Mouse (Mus musculus) limb, embryonic 14.5 days (tissue): ENCODE results near the gene Tmem106c. TPM values are rescaled to one million over a fixed set of nuclear protein-coding genes. Genes with fewer than 3 reads are reported as not detected.

ENCODE experiments used
- ATAC-seq: fragments of 200-750 bp; cut with Nextera tagmentation; 2 replicates; pipeline ENCODE4 v1.8.0; 2017; ENCODE audit warnings: low read depth, moderate number of reproducible peaks, moderate TSS enrichment; ENCODE audit not compliant: low FRiP score
- DNase-seq: peaks from one replicate; pipeline ENCODE4 v3.0.0-alpha.2; 2015; ENCODE audit warnings: low spot score
- H3K27ac ChIP-seq: fragments of 300-500 bp; sonication (generic); replicated peaks from 2 replicates; pipeline ENCODE4 v1.5.1; 2014; ENCODE audit warnings: low read depth, mild to moderate bottlenecking, low read length, moderate library complexity, mixed read lengths
- H3K27me3 ChIP-seq: fragments of 300-500 bp; sonication (generic); 2 replicates; pipeline ENCODE4 v1.6.1; 2014; ENCODE audit warnings: low read length, mixed read lengths; ENCODE audit not compliant: control insufficient read depth, insufficient read depth
- H3K36me3 ChIP-seq: fragments of 300-500 bp; sonication (generic); 2 replicates; pipeline ENCODE4 v1.6.1; 2014; ENCODE audit warnings: mild to moderate bottlenecking, low read length, moderate library complexity, mixed read lengths; ENCODE audit not compliant: control insufficient read depth, insufficient read depth
- H3K4me1 ChIP-seq: fragments of 300-500 bp; sonication (generic); 2 replicates; pipeline ENCODE4 v1.6.1; 2014; ENCODE audit warnings: antibody characterized with exemption, low read length, mixed read lengths; ENCODE audit not compliant: control insufficient read depth, insufficient read depth
- H3K4me2 ChIP-seq: fragments of 300-500 bp; sonication (generic); replicated peaks from 2 replicates; pipeline ENCODE4 v1.6.1; 2014; ENCODE audit warnings: low read depth, mild to moderate bottlenecking, low read length, moderate library complexity; ENCODE audit not compliant: severe bottlenecking
- H3K4me3 ChIP-seq: fragments of 300-500 bp; sonication (generic); replicated peaks from 2 replicates; pipeline ENCODE4 v1.5.1; 2014; ENCODE audit warnings: low read length
- H3K9ac ChIP-seq: fragments of 300-500 bp; sonication (generic); 2 replicates; pipeline ENCODE4 v1.6.1; 2014; ENCODE audit warnings: mild to moderate bottlenecking, low read depth, low read length, moderate library complexity; ENCODE audit not compliant: severe bottlenecking
- H3K9me3 ChIP-seq: fragments of 300-500 bp; sonication (generic); 2 replicates; pipeline ENCODE4 v1.6.1; 2016; ENCODE audit warnings: low read length; ENCODE audit not compliant: control insufficient read depth
- POLR2A ChIP-seq: fragments of 200-500 bp; IDR thresholded peaks from 2 replicates; pipeline ENCODE4 v1.8.0; 2012; ENCODE audit warnings: inconsistent platforms, mild to moderate bottlenecking, moderate library complexity, borderline replicate concordance; ENCODE audit not compliant: insufficient read depth, insufficient read length; ENCODE audit errors: extremely low read depth
- WGBS: fragments of 180-500 bp; shearing (Covaris S2); extraction: QIAGEN DNeasy Blood & Tissue Kit; methylation state at CpG from one replicate; pipeline ENCODE4 v1.1.7; 2014; 5-methylcytosine and 5-hydroxymethylcytosine counted together
- polyA plus RNA-seq, 2 experiments: library from polyadenylated mRNA; depleted of rRNA in 1 of 2; stranded (reverse) in 1 of 2; unstranded in 1 of 2; fragments of >200 nt; fragmentation: Nextera tagmentation in 1 of 2; extraction: Ambion mirVana in 1 of 2; gene quantifications; 2 replicates each; pipeline versions ENCODE4 v1.2.1 to v1.2.3; 2012 to 2014

Gene Tmem106c
- polyA plus RNA-seq, 2 experiments, result 49.8 to 49.9 TPM

- no peak for DNase-seq
- no peaks in the 10 kb centered on the region for H3K4me1 ChIP-seq
- H3K27me3 ChIP-seq, result no peaks in the 10 kb centered on the region
- H3K36me3 ChIP-seq, result no peaks in the 10 kb centered on the region
- WGBS, result 63% methylated on average over 6 of the region's 6 CpGs
- no peak overlapping the region for H3K27ac ChIP-seq
- no peak overlapping the region for H3K4me3 ChIP-seq
- TF ChIP-seq POLR2A, result no peak
- ATAC-seq, result no peak
- no peaks in the 10 kb centered on the region for H3K9me3 ChIP-seq
- no peak overlapping the region for H3K9ac ChIP-seq
- H3K4me2 ChIP-seq, result no peak overlapping the region
Observed at GRCm38 (mm10) chr15:97938580-97938979, 25.4 kb upstream of the Tmem106c start.

DNA sequence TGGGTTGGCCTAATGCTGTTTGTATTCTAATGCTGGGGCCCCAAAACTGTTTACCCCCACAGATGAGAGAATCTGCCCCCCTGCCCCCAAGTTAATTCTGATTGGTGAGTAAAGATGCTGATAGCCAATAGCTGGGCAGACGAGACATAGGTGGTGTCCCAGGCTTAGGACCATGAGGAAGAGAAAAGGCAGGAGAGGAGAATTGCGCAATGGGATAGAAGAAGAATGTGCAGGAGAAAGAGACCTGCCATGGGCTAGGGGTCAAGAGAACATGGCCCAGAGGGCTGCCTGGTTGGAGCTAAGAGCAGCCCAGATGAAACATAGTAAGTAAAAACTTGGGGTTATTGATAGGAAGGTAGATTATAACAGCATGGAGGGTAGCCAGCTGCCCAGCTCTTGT, 23.9 kb upstream of the Tmem106c start:
- ATAC-seq (no peak), DNase-seq (no peak)
- H3K4me3 ChIP-seq, result no peak overlapping the region
- no peaks in the 10 kb centered on the region for H3K36me3 ChIP-seq
- no peaks in the 10 kb centered on the region for H3K4me1 ChIP-seq
- H3K27ac ChIP-seq, result no peak overlapping the region
- no peak for TF ChIP-seq POLR2A
- H3K4me2 ChIP-seq, result no peak overlapping the region
- 87% methylated on average over 2 of the region's 2 CpGs for WGBS
- no peaks in the 10 kb centered on the region for H3K27me3 ChIP-seq
- no peaks in the 10 kb centered on the region for H3K9me3 ChIP-seq
- no peak overlapping the region for H3K9ac ChIP-seq

GRCm38 (mm10) chr15:97941306-97941705, 22.7 kb upstream of the Tmem106c start:
- DNase-seq, result no peak
- Histone ChIP-seq H3K9ac (no peak overlapping the region), H3K4me2 (no peak overlapping the region), H3K9me3 (no peaks in the 10 kb centered on the region), H3K36me3 (no peaks in the 10 kb centered on the region), H3K27ac (no peak overlapping the region; the same call in 1 of the 2 replicates), H3K4me1 (no peaks in the 10 kb centered on the region), H3K27me3 (no peaks in the 10 kb centered on the region), H3K4me3 (no peak overlapping the region)
- no peak for TF ChIP-seq POLR2A
- no peak for ATAC-seq
- 84% methylated on average over 2 of the region's 2 CpGs for WGBS

- H3K9me3 ChIP-seq, result no peaks in the 10 kb centered on the region
- no peak overlapping the region for H3K4me2 ChIP-seq
- TF ChIP-seq POLR2A, result no peak
- DNase-seq (no peak), ATAC-seq (no peak)
- no peaks in the 10 kb centered on the region for H3K36me3 ChIP-seq
- H3K27me3 ChIP-seq, result no peaks in the 10 kb centered on the region
- WGBS, result 73% methylated on average over 8 of the region's 8 CpGs
- H3K9ac ChIP-seq, result no peak overlapping the region
- H3K4me1 ChIP-seq, result no peaks in the 10 kb centered on the region
- H3K27ac ChIP-seq, result no peak overlapping the region
- no peak overlapping the region for H3K4me3 ChIP-seq
Observed at GRCm38 (mm10) chr15:97942538-97942937, 21.5 kb upstream of the Tmem106c start.

DNA sequence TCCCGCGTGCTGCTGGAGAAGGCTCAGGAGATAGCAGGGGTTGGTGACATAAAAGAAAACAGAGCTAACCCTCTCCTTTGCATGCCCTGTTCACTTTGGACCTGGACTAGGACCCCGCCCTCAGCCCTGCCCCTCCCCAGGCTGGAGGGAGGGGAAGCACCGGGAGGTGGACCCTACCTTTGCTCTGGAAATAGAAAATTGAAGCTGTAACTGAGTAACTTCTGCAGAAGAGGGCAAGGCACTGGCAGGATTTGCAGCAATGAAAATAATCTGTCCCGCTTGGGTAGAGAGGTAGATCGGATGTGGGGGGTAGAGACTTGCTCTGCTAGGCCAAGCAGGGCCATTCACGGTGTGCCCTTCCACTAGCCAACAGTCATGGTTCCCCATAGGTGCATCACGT, 20.6 kb upstream of the Tmem106c start:
- Histone ChIP-seq H3K4me3 (no peak overlapping the region), H3K9ac (no peak overlapping the region), H3K9me3 (no peaks in the 10 kb centered on the region), H3K4me1 (no peaks in the 10 kb centered on the region), H3K27me3 (no peaks in the 10 kb centered on the region), H3K27ac (no peak overlapping the region), H3K4me2 (no peak overlapping the region), H3K36me3 (no peaks in the 10 kb centered on the region)
- 90% methylated on average over 8 of the region's 8 CpGs for WGBS
- TF ChIP-seq POLR2A, result no peak
- DNase-seq (no peak), ATAC-seq (no peak)
